Mouse (Mus musculus) MEL (cell line): ENCODE measurements around the gene Nlrp9c. TPM values are rescaled to one million over a fixed set of nuclear protein-coding genes. Genes with fewer than 3 reads are reported as not detected.
"Not testable (repeated sequence)": the region's sequence is repeated elsewhere in the genome, so short reads cannot be mapped to it uniquely, and the experiment has no call there.

Experiments used
- DNase-seq: peaks from one replicate; pipeline ENCODE4 v3.0.0; 2011; ENCODE audit warnings: low read depth, low spot score
- H3K27ac ChIP-seq: 2 replicates; pipeline ENCODE4 v1.5.1; 2012; ENCODE audit warnings: low read depth, mild to moderate bottlenecking, control low read depth, low read length, moderate library complexity; ENCODE audit not compliant: control insufficient read depth
- H3K27me3 ChIP-seq, 2 experiments: fragments of 150-350 bp in 1 of 2; sonication (generic) in 1 of 2; 2 replicates each; pipeline ENCODE4 v1.6.1; 2012; ENCODE audit warnings: low read length in 2 of 2, mild to moderate bottlenecking in 2 of 2, improper control_type of control experiment in 1 of 2, moderate library complexity in 1 of 2; ENCODE audit not compliant: insufficient read depth in 2 of 2, control insufficient read depth in 1 of 2
- H3K36me3 ChIP-seq, 2 experiments: 2 replicates each; pipeline ENCODE4 v1.6.1; 2012 to 2014; ENCODE audit warnings: low read length in 2 of 2, improper control_type of control experiment in 1 of 2, inconsistent platforms in 1 of 2, mild to moderate bottlenecking in 1 of 2; ENCODE audit not compliant: insufficient read depth in 2 of 2, control insufficient read depth in 1 of 2
- H3K4me1 ChIP-seq, 2 experiments: fragments of 150-350 bp in 1 of 2; sonication (generic) in 1 of 2; 2 replicates each; pipeline ENCODE4 v1.6.1; 2012; ENCODE audit warnings: low read length in 2 of 2, improper control_type of control experiment in 1 of 2, mild to moderate bottlenecking in 1 of 2; ENCODE audit not compliant: insufficient read depth in 2 of 2, control insufficient read depth in 1 of 2
- H3K4me3 ChIP-seq, 2 experiments: fragments of 150-350 bp in 1 of 2; sonication (generic) in 1 of 2; 2 replicates each; pipeline ENCODE4 v1.5.1; 2012; ENCODE audit warnings: low read depth in 2 of 2, low read length in 2 of 2, mild to moderate bottlenecking in 2 of 2, moderate library complexity in 2 of 2, control low read depth in 1 of 2, improper control_type of control experiment in 1 of 2; ENCODE audit not compliant: control insufficient read depth in 1 of 2, insufficient read depth in 1 of 2
- H3K79me2 ChIP-seq: 2 replicates; pipeline ENCODE4 v1.6.1; 2012; ENCODE audit warnings: mild to moderate bottlenecking, low read length, moderate library complexity; ENCODE audit not compliant: control insufficient read depth, poor library complexity, insufficient read depth
- H3K9ac ChIP-seq: 2 replicates; pipeline ENCODE4 v1.6.1; 2012; ENCODE audit warnings: low read depth, mild to moderate bottlenecking, control low read depth, low read length, moderate library complexity; ENCODE audit not compliant: control insufficient read depth, poor library complexity, severe bottlenecking
- H3K9me3 ChIP-seq: fragments of 150-350 bp; sonication (generic); replicated peaks from 2 replicates; pipeline ENCODE4 v1.6.1; 2012; ENCODE audit warnings: mild to moderate bottlenecking, low read length, improper control_type of control experiment, moderate library complexity; ENCODE audit not compliant: insufficient read depth
- ETS1 ChIP-seq: IDR thresholded peaks from 2 replicates; pipeline ENCODE4 v1.6.1; 2012; ENCODE audit warnings: low read depth, mild to moderate bottlenecking, inconsistent platforms, low read length, improper control_type of control experiment, moderate library complexity
- RCOR1 ChIP-seq: IDR thresholded peaks from 2 replicates; pipeline ENCODE4 v1.6.1; 2012; ENCODE audit warnings: low read depth, mild to moderate bottlenecking, inconsistent platforms, low read length, improper control_type of control experiment
- polyA plus RNA-seq, 2 experiments: library from polyadenylated mRNA; stranded (reverse) in 1 of 2; unstranded in 1 of 2; fragments of >175 nt in 1 of 2; fragments of >200 nt in 1 of 2; gene quantifications; 2 replicates each; pipeline versions ENCODE4 v1.2.1 to v1.2.4; 2012; ENCODE audit warnings: low replicate concordance in 2 of 2, low read depth in 1 of 2; ENCODE audit not compliant: insufficient read length in 2 of 2, insufficient read depth in 1 of 2, missing spikeins in 1 of 2
- total RNA-seq: library from RNA; depleted of rRNA; stranded (reverse); fragments of 300-350 nt; gene quantifications from 2 replicates; pipeline ENCODE4 v1.2.3, GENCODE M21; 2012; rRNA removed

The Nlrp9c gene
- not detected in 2 replicates for total RNA-seq
- not detected for polyA plus RNA-seq

- not testable (repeated sequence) for DNase-seq, H3K27me3 ChIP-seq, H3K9ac ChIP-seq, H3K36me3 ChIP-seq, H3K79me2 ChIP-seq, H3K27ac ChIP-seq, H3K4me3 ChIP-seq, H3K4me1 ChIP-seq, H3K9me3 ChIP-seq
Observed at GRCm38 (mm10) chr7:26403600-26403999, at the start of gene Nlrp9c. Nlrp9c (minus strand) TSS chr7:26403700.

DNA sequence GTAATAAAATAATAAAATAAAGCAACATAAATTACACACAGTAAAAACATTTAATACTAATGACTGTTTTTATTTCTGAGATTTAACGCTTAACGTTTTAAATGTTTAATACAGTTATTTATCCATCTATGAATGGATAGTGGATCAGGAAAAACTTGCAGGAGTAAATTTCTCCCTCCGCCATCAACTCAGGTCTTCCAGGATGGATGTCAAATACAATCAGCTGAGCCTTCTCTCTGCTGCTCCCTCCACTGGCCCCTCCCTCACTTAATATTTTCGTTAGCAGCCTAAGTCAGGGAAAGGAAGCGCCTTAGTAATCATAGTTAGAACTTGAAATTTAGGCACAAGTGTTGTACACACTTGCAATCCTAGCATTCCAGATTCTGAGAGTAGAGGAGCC, 31.3 kb upstream of the Nlrp9c start, which contains the start of gene Nlrp4a:
Nlrp4a (plus strand) TSS at position 301 of the 400 bp plus-strand sequence.
- no peak within 1 kb of the TSS for H3K27ac ChIP-seq
- H3K9me3 ChIP-seq = no peaks in the 10 kb centered on the region
- TF ChIP-seq RCOR1 (no peak), ETS1 (no peak)
- no peaks in the 10 kb centered on the region for H3K36me3 ChIP-seq
- no peaks in the 10 kb centered on the region for H3K27me3 ChIP-seq
- no peak within 1 kb of the TSS for H3K4me3 ChIP-seq
- no peaks in the 10 kb centered on the region for H3K4me1 ChIP-seq
- no peak for DNase-seq
- no peak within 1 kb of the TSS for H3K9ac ChIP-seq
- no peaks in the 10 kb centered on the region for H3K79me2 ChIP-seq

- H3K9me3 ChIP-seq, H3K79me2 ChIP-seq, DNase-seq, H3K27me3 ChIP-seq, H3K27ac ChIP-seq, H3K4me1 ChIP-seq, H3K4me3 ChIP-seq, H3K36me3 ChIP-seq, H3K9ac ChIP-seq: not testable (repeated sequence)
Observed at GRCm38 (mm10) chr7:26391811-26392210, 11.7 kb downstream of the Nlrp9c start.

GRCm38 (mm10) chr7:26391137-26391536, 12.4 kb downstream of the Nlrp9c start:
- H3K4me3 ChIP-seq, H3K9me3 ChIP-seq, H3K4me1 ChIP-seq, H3K27me3 ChIP-seq, H3K79me2 ChIP-seq, DNase-seq, H3K36me3 ChIP-seq, H3K27ac ChIP-seq, H3K9ac ChIP-seq: not testable (repeated sequence)

- H3K79me2 ChIP-seq, H3K27ac ChIP-seq, DNase-seq, H3K36me3 ChIP-seq, H3K9ac ChIP-seq, H3K4me1 ChIP-seq, H3K9me3 ChIP-seq, H3K4me3 ChIP-seq, H3K27me3 ChIP-seq: not testable (repeated sequence)
Observed at GRCm38 (mm10) chr7:26386691-26387090, 16.8 kb downstream of the Nlrp9c start.
